Mouse (Mus musculus) gastrocnemius, postnatal 4 days (tissue): ENCODE results near the gene Ptges2. TPM values are rescaled to one million over a fixed set of nuclear protein-coding genes. Genes with fewer than 3 reads are reported as not detected.
A peak's percentile ranks its signal among the peaks of the same experiment; 100 is the strongest.

Experiments used
- DNase-seq, 2 experiments: peaks; one replicate each; pipeline ENCODE4 v3.0.0; 2021 to 2022; ENCODE audit warnings: low spot score in 2 of 2, mixed read lengths in 2 of 2
- total RNA-seq, 2 experiments: library from RNA; stranded (reverse); gene quantifications; 2 replicates each; pipeline ENCODE4 v1.2.3; 2021

Gene Ptges2
- total RNA-seq, 2 experiments from 2014 or later: 35.1 to 41.4 TPM

DNA sequence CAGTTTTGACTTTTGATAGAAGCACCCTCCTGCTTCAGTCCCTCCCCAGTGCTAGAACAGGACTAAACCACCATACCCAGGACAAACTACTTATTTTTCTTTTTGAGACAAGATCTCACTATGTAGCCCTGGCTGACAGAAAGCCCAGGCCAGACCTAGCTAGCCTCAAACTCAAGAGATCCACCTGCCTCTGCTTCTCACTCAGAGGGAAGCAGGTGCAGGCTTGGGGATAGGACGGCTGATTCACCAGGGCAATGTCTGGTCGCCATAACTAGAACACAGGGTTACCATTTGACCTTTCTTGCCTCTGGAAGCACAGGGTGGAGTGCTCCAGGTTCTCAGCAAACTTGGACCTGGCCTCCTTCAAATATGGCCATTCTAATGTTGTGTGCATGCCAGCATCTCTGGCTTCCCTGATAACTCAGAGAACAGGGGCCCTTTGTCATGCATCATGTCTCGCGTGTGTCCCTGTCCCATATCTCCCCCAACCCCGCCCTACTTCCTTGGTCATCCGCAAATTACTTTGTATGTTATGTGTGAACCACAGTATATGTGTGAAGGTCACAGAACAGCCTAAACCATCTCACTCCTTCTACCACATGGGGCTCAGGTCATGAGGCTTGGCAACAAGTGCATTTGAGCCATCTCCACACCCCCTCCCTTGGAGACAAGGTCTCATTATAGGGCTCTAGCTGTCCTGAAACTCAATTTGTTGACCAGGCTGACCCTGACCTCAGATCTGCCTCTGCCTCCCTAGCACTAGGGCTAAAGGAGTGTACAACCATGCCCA is 17.2 kb downstream of the Ptges2 start:
- DNase-seq: no peak

- peak in 1 of 2 experiments; percentile 42 for DNase-seq
Measured at GRCm38 (mm10) chr2:32413936-32414335, 18.2 kb downstream of the Ptges2 start.

DNA sequence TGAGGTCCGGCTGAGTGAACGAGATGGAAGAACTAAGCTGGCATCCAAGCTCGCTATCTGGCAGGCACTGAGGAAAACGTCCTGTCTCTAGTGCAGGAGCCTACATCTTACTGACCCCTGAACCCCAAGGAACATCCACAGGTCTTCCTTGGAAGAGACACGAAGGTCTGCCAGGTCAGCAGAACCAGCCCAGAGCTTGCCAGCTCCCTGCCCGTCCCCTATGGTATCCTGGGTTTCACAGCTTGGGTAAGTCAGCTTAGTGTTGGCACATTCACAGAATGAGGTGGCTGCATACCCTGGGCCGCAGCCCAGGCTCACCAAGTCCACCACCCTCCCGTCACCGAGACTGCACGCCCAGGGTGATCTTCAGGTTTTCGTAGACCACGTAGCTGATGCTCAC is 20.1 kb downstream of the Ptges2 start:
- DNase-seq: no peak

DNA sequence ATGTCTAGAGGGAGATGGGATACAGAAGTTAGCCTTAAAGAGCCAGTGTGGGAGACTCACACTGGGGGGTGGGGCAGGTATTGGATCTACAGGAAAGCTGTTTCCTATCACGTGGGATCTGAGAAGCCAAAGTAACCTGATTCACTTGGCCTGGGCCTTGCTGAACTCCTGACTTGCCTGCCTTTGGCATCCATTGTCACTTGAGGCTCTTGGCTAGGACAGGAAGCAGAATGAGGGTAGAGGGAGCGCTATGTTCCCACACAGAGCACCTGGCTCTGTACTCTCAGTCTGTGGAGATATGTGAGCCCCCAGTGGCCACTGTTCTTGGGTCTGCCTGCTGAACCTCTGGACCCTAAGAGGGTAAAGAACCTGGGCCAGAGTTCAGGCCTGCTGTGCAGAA is 20.9 kb downstream of the Ptges2 start:
- DNase-seq: no peak

- no peak for DNase-seq
Measured at GRCm38 (mm10) chr2:32417486-32417885, 21.8 kb downstream of the Ptges2 start.

DNA sequence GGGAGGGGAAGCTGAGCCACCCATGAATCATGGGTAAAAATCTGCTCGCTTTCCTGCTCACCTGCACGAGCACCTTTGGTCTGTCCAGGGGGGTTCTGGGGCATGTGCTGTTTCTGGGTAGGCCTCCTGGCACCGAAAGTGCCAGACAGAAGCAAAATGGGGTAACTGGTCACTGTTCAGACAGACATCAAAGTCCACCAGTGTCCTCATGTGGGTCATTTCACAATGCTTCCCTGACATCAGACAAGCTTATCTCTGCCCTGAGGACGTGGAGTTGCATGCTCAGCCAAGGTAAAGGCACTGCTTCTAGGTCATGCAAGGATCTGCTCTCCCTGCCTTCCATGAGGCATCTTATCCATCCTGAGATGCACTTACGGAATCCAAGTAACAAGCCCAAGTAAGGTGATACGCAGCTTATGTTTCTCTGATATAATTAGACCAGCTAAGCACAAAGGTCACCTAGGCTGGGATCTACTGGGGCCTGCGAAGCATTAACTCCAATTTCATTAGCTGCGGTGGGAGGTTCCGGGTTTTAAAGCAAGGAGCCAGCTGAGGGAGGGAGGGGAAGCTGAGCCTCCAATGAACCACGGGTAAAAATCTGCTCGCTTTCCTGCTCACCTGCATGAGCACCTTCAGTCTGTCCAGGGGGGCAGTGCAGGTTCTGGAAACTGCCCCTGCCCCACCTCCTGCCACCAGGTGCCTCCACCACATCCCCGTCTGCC is 22.9 kb downstream of the Ptges2 start:
- DNase-seq: no peak

DNA sequence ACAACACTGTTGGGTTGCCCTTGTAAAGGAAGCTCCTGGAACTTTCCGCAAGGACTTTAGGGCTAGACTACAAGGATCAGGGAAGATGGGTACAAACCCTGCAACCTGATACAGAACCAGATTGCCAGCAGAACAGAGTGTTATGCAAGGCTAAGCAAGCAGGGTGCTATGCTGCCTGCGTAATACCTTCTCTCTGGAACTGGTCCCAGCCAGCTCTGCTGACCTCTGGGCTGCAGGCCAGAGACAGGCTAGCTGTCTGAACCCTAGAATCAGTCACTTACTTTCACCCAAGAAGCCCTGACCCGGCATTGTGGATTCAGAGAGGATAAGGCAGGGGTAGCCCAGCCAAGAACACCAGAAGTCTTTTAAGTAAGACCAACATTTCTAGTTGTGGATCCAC is 23.7 kb downstream of the Ptges2 start:
- no peak for DNase-seq

GRCm38 (mm10) chr2:32420066-32420608 is 24.4 kb downstream of the Ptges2 start:
- DNase-seq: no peak

DNA sequence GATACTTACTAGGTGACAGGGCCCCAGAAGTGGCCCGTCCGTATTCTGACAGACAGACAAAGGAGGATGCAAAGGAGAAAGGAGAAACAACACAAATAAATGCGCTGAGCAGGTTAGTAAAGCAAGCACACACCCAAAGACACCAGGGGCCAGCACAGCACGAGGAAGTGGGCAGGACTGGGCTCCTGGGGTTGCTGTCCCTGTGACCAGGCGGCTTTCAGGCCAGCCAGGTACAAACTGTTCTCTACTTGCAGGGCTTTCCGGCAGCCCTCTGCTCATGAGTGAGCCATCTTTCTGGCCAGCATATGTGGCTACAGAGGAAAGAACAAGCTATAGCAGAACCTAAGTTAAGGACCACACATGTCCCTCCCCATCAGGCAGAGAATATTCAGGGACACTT is 25.0 kb downstream of the Ptges2 start:
- DNase-seq: no peak

- no peak for DNase-seq
Measured at GRCm38 (mm10) chr2:32421851-32422251, 26.2 kb downstream of the Ptges2 start.

DNA sequence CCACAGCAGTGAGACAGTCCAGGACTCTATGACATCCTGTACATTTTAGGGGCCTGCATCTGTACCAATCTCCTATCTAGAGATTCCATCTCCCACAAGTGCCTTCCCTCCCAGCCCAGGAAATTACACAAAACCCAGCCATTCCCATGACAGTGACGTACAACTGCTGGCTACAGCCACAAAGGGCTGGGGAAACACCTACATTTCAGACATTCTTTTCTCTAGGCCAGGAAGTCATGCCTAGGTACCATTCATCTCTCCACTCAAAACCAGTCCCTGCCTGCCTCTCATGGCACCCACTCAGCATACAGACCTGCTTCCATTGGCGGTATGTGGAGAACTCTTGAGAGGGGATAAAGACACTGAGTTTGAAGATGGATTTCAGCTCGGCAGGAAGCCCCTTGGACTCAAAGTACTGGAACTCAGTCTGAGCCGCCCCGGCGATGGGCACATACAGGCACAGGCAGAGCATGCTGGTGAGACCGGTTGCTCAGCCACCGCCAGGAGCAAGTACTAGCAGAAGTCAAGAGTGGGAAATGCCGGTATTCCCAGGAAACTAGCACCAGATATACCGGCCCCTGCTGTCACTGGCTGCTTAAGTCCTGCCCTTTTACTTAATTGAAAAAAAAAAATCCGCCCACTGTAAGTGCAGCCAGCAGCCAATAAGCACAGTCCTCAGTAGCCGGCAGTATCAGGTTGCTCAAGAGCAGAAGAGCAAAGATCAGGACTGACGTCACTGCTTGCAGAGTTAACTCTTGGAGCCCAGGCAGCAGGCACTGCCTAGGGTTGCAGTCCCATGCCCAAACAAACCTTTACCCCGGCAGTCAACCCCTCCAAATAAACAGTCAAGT is 28.0 kb downstream of the Ptges2 start:
- peak in 1 of 2 experiments; percentile 63 for DNase-seq

- DNase-seq: no peak
Measured at GRCm38 (mm10) chr2:32424796-32425195, 29.1 kb downstream of the Ptges2 start.

- no peak for DNase-seq
Measured at GRCm38 (mm10) chr2:32425568-32425967, 29.9 kb downstream of the Ptges2 start.

- DNase-seq: no peak
Measured at GRCm38 (mm10) chr2:32426141-32426540, 30.4 kb downstream of the Ptges2 start.

DNA sequence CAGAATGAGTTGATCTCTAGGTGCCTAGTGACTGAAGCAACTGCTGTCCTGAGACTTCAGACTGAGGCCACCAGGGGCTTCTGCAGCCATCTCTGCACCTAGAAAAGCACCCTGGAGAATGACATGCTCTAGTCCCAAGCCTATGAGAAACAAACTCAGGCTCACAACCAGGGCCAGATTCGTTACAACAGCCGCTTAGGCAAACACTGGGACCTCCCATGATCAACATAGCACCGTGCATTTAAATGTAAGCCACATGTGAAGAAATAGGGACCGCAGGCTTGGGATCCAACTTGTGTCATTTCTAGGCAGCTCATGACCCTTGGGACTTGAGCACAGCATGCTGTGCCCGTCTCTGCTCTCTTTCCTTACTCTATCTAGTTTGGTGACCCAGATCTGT is 32.0 kb downstream of the Ptges2 start:
- DNase-seq: no peak

DNA sequence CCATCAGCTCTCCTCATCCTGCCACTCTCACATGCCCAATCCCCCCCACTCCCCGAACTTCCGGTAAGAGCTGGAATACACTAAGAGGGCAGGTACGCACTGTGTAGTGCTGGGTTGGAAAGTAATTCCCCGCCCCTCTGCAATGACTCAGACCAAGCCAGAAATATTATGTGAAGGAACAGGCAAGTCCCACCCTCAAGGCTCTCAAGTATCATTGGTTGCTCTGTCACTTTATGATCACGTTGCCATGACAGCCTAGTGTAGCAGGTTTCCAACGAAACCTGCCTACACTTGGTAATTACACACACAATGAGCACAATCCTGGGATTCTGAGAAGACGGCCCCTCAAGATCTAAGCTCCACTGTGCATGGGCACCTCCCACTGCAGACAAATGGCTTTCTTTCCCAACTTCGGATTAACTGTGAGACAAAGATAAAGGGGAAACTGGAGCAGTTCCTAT is 32.6 kb downstream of the Ptges2 start:
- DNase-seq: no peak

DNA sequence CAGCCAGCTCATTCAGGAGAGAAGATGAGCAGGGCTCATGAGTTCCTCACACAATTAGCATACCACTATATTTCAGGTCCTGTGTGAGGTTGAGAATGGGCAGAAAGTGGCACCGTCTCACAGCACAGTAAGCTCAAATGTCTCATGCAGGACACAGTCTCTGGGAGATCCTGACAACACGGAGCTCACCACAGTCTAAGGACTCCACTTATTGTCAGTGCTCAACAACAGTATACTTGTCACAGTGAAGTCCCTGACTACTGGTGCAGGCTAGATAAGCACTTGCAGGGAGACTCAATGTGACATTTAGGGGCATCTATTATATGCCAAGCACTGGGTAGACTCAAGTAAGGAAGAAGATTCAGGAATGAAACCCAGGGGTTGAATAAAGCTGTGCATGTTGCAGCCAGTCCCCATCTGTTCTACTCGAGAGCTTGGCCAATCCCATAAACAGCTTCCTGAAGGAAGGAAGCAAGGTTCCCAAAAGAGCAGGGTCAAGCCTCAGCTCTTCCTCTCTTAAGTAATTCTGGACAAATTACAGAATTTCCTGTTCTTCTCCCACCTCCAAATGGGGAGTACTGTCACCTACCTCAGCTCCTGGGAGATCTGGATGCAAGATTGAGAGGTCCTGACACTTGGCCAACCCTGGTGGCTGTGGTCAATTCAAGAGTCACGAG is 33.7 kb downstream of the Ptges2 start:
- no peak for DNase-seq

GRCm38 (mm10) chr2:32430701-32431676 is 35.3 kb downstream of the Ptges2 start:
- DNase-seq: peak; percentile 53 to 76

DNA sequence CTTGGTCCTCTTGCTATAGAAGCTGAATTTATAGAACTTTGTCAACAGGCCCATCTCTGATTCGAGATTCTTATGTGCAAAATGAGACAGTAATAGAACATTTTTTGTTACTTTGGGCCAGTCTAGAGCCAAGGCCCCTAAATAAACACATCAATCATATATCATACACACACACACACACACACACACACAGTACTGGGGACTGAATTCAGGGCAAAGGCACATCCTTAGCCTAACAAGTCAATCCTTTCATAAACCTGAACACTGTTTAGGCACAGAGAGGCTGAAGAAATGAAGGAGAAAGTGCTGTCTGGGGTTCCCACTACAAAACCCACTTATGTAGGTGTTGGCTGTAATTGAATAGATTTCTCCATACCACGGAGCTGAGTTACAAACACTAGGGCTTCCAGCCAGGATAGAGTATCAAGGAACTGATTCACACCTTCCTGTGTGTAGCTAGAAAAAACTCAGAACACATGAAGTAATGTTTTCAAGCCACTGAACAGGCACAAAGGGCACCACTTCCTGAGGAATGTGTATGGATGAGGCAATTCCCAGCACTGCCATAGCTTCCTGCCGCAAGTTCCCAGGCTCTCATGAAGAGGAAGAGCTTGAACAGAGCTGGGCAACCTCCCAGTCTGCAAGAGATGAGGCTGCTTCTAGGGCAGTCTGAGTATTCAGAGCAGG is 41.1 kb downstream of the Ptges2 start:
- DNase-seq: no peak
